Mouse (Mus musculus) embryonic facial prominence, embryonic 13.5 days (tissue): ENCODE results near the gene Slc8a2. TPM values are rescaled to one million over a fixed set of nuclear protein-coding genes. Genes with fewer than 3 reads are reported as not detected.

Source experiments
- ATAC-seq: fragments of 200-750 bp; cut with Nextera tagmentation; 2 replicates; pipeline ENCODE4 v1.8.0; 2017; ENCODE audit warnings: low read depth; ENCODE audit not compliant: insufficient number of reproducible peaks, insufficient read depth, low FRiP score, low TSS enrichment
- H3K27ac ChIP-seq: fragments of 300-500 bp; sonication (generic); 2 replicates; pipeline ENCODE4 v1.5.1; 2015; ENCODE audit warnings: moderate library complexity, mild to moderate bottlenecking, inconsistent platforms
- H3K27me3 ChIP-seq: fragments of 300-500 bp; sonication (generic); 2 replicates; pipeline ENCODE4 v1.6.1; 2015; ENCODE audit warnings: mild to moderate bottlenecking, inconsistent platforms
- H3K36me3 ChIP-seq: fragments of 300-500 bp; sonication (generic); 2 replicates; pipeline ENCODE4 v1.6.1; 2015; ENCODE audit warnings: mild to moderate bottlenecking, inconsistent platforms
- H3K4me1 ChIP-seq: fragments of 300-500 bp; sonication (generic); 2 replicates; pipeline ENCODE4 v1.6.1; 2015; ENCODE audit warnings: inconsistent platforms
- H3K4me2 ChIP-seq: fragments of 300-500 bp; sonication (generic); 2 replicates; pipeline ENCODE4 v1.6.1; 2015; ENCODE audit warnings: moderate library complexity, mild to moderate bottlenecking, inconsistent platforms
- H3K4me3 ChIP-seq: fragments of 300-500 bp; sonication (generic); 2 replicates; pipeline ENCODE4 v1.5.1; 2015; ENCODE audit warnings: mild to moderate bottlenecking, inconsistent platforms
- H3K9ac ChIP-seq: fragments of 300-500 bp; sonication (generic); 2 replicates; pipeline ENCODE4 v1.6.1; 2015; ENCODE audit warnings: mild to moderate bottlenecking, inconsistent platforms
- H3K9me3 ChIP-seq: fragments of 300-500 bp; sonication (generic); 2 replicates; pipeline ENCODE4 v1.6.1; 2016; ENCODE audit warnings: inconsistent platforms
- WGBS: fragments of 180-500 bp; shearing (Covaris S2); methylation state at CpG from one replicate; pipeline ENCODE4 v1.1.7; 2015; ENCODE audit warnings: mixed read lengths; 5-methylcytosine and 5-hydroxymethylcytosine counted together
- polyA plus RNA-seq: library from polyadenylated mRNA; unstranded; fragments of >200 nt; fragmentation: Nextera tagmentation; extraction: Ambion mirVana; gene quantifications from 2 replicates; pipeline ENCODE4 v1.2.1, GENCODE M21; 2015

Slc8a2 gene
- polyA plus RNA-seq, 1 experiment from 2014 or later, result 0.37 TPM

- Histone ChIP-seq H3K4me3 (no peak overlapping the region), H3K9ac (no peak overlapping the region), H3K36me3 (peaks cover 96% of the 10 kb centered on the region), H3K4me2 (no peak overlapping the region), H3K27me3 (no peaks in the 10 kb centered on the region), H3K4me1 (no peaks in the 10 kb centered on the region), H3K27ac (no peak overlapping the region), H3K9me3 (no peaks in the 10 kb centered on the region)
- 79% methylated on average over 15 of the region's 15 CpGs for WGBS
- no peak for ATAC-seq
These were observed 73.3 kb downstream of the Slc8a2 start for GRCm38 (mm10) chr7:16202756-16203504.

- Histone ChIP-seq H3K9me3 (no peaks in the 10 kb centered on the region), H3K4me2 (no peak overlapping the region), H3K27ac (no peak overlapping the region), H3K36me3 (peaks cover 92% of the 10 kb centered on the region), H3K27me3 (no peaks in the 10 kb centered on the region), H3K9ac (no peak overlapping the region), H3K4me1 (no peaks in the 10 kb centered on the region), H3K4me3 (no peak overlapping the region)
- ATAC-seq, result no peak
- 92% methylated on average over 13 of the region's 13 CpGs for WGBS
These were observed 73.9 kb downstream of the Slc8a2 start for GRCm38 (mm10) chr7:16203505-16203903.

- H3K36me3 ChIP-seq, result peaks cover 92% of the 10 kb centered on the region
- WGBS, result 81% methylated on average over 9 of the region's 9 CpGs
These were observed 75.2 kb downstream of the Slc8a2 start for GRCm38 (mm10) chr7:16204791-16205190.

GRCm38 (mm10) chr7:16207076-16207475 is 77.5 kb downstream of the Slc8a2 start:
- WGBS, result 82% methylated on average over 7 of the region's 7 CpGs
- Histone ChIP-seq H3K27me3 (no peaks in the 10 kb centered on the region), H3K4me1 (no peaks in the 10 kb centered on the region), H3K9me3 (no peaks in the 10 kb centered on the region), H3K36me3 (peaks cover 93% of the 10 kb centered on the region), H3K27ac (no peak overlapping the region), H3K4me3 (no peak overlapping the region), H3K9ac (no peak overlapping the region), H3K4me2 (no peak overlapping the region)
- no peak for ATAC-seq

More at GRCm38 (mm10) chr7:16204791-16205190, 75.2 kb downstream of the Slc8a2 start:
- H3K27ac ChIP-seq, result no peak overlapping the region
- H3K9me3 ChIP-seq, result no peaks in the 10 kb centered on the region
- ATAC-seq, result no peak
- no peaks in the 10 kb centered on the region for H3K4me1 ChIP-seq
- H3K4me3 ChIP-seq, result no peak overlapping the region
- no peak overlapping the region for H3K4me2 ChIP-seq
- no peaks in the 10 kb centered on the region for H3K27me3 ChIP-seq
- no peak overlapping the region for H3K9ac ChIP-seq

GRCm38 (mm10) chr7:16207496-16207895 is 77.9 kb downstream of the Slc8a2 start:
- 89% methylated on average over 10 of the region's 10 CpGs for WGBS
- no peak for ATAC-seq

GRCm38 (mm10) chr7:16208781-16209665 is 79.4 kb downstream of the Slc8a2 start:
- Histone ChIP-seq H3K27ac (no peak overlapping the region), H3K9me3 (no peaks in the 10 kb centered on the region), H3K9ac (no peak overlapping the region), H3K4me3 (no peak overlapping the region), H3K4me1 (no peaks in the 10 kb centered on the region), H3K27me3 (no peaks in the 10 kb centered on the region), H3K36me3 (peaks cover 90% of the 10 kb centered on the region), H3K4me2 (no peak overlapping the region)
- ATAC-seq, result no peak
- 87% methylated on average over 21 of the region's 21 CpGs for WGBS

More at GRCm38 (mm10) chr7:16207496-16207895, 77.9 kb downstream of the Slc8a2 start:
- H3K4me1 ChIP-seq, result no peaks in the 10 kb centered on the region
- H3K27ac ChIP-seq, result no peak overlapping the region
- no peak overlapping the region for H3K4me2 ChIP-seq
- H3K36me3 ChIP-seq, result peaks cover 90% of the 10 kb centered on the region
- no peak overlapping the region for H3K4me3 ChIP-seq
- no peak overlapping the region for H3K9ac ChIP-seq
- H3K27me3 ChIP-seq, result no peaks in the 10 kb centered on the region
- H3K9me3 ChIP-seq, result no peaks in the 10 kb centered on the region

Other genes starting within 250 kb of the Slc8a2 start
- not detected in 2 replicates for gene Crx, start 249.9 kb upstream of the Slc8a2 start, polyA plus RNA-seq
- not detected in 2 replicates for gene Crxos, start 247.2 kb upstream of the Slc8a2 start, polyA plus RNA-seq
- 1,180 and 1,188 TPM in 2 replicates for gene Selenow, start 207.4 kb upstream of the Slc8a2 start, polyA plus RNA-seq
- gene Nop53, start 183.8 kb upstream of the Slc8a2 start, polyA plus RNA-seq, result 210 and 222 TPM in 2 replicates
- 36.9 and 41.2 TPM in 2 replicates for gene Ehd2, start 162.3 kb upstream of the Slc8a2 start, polyA plus RNA-seq
- 9.5 and 10.4 TPM in 2 replicates for gene Bicra, start 81.9 kb upstream of the Slc8a2 start, polyA plus RNA-seq
- gene Zfp541, start 68.0 kb upstream of the Slc8a2 start, polyA plus RNA-seq, result 0.07 and 0.11 TPM in 2 replicates
- gene Napa, start 31.4 kb upstream of the Slc8a2 start, polyA plus RNA-seq, result 195 and 216 TPM in 2 replicates
- gene Kptn, start 9.9 kb upstream of the Slc8a2 start, polyA plus RNA-seq, result 44.9 and 45.6 TPM in 2 replicates
- 49.8 and 54.4 TPM in 2 replicates for gene Meis3, start 45.3 kb downstream of the Slc8a2 start, polyA plus RNA-seq
- gene Dhx34, start 92.2 kb downstream of the Slc8a2 start, polyA plus RNA-seq, result 12.7 and 16.2 TPM in 2 replicates
- gene C5ar2, start 114.3 kb downstream of the Slc8a2 start, polyA plus RNA-seq, result 0.10 TPM in 1 of 2 replicates, not detected in the other
- 1.4 and 1.5 TPM in 2 replicates for gene C5ar1, start 129.7 kb downstream of the Slc8a2 start, polyA plus RNA-seq
- 23.9 and 24.3 TPM in 2 replicates for gene Inafm1, start 143.8 kb downstream of the Slc8a2 start, polyA plus RNA-seq
- 31.0 and 32.9 TPM in 2 replicates for gene Ccdc9, start 157.0 kb downstream of the Slc8a2 start, polyA plus RNA-seq
- gene Bbc3, start 178.6 kb downstream of the Slc8a2 start, polyA plus RNA-seq, result 4.8 and 5.2 TPM in 2 replicates